Mouse (Mus musculus) neural tube, embryonic 13.5 days (tissue): ENCODE results near the gene Ptma. TPM values are rescaled to one million over a fixed set of nuclear protein-coding genes. Genes with fewer than 3 reads are reported as not detected.

Experiments used
- ATAC-seq: fragments of 200-750 bp; cut with Nextera tagmentation; 2 replicates; pipeline ENCODE4 v1.8.0; 2017; ENCODE audit warnings: low read depth, mild to moderate bottlenecking, moderate TSS enrichment, moderate library complexity
- H3K27ac ChIP-seq: fragments of 300-500 bp; sonication (generic); replicated peaks from 2 replicates; pipeline ENCODE4 v1.5.1; 2015; ENCODE audit warnings: moderate library complexity, mild to moderate bottlenecking, inconsistent platforms
- H3K27me3 ChIP-seq: fragments of 300-500 bp; sonication (generic); 2 replicates; pipeline ENCODE4 v1.6.1; 2015; ENCODE audit warnings: mild to moderate bottlenecking, inconsistent platforms
- H3K36me3 ChIP-seq: fragments of 300-500 bp; sonication (generic); 2 replicates; pipeline ENCODE4 v1.6.1; 2015; ENCODE audit warnings: mild to moderate bottlenecking, inconsistent platforms
- H3K4me1 ChIP-seq: fragments of 300-500 bp; sonication (generic); replicated peaks from 2 replicates; pipeline ENCODE4 v1.6.1; 2015; ENCODE audit warnings: inconsistent platforms
- H3K4me2 ChIP-seq: fragments of 300-500 bp; sonication (generic); 2 replicates; pipeline ENCODE4 v1.6.1; 2015; ENCODE audit warnings: inconsistent platforms, mild to moderate bottlenecking, moderate library complexity
- H3K4me3 ChIP-seq: fragments of 300-500 bp; sonication (generic); 2 replicates; pipeline ENCODE4 v1.5.1; 2015; ENCODE audit warnings: mild to moderate bottlenecking, inconsistent platforms
- H3K9ac ChIP-seq: fragments of 300-500 bp; sonication (generic); 2 replicates; pipeline ENCODE4 v1.6.1; 2015; ENCODE audit warnings: moderate library complexity, mild to moderate bottlenecking, inconsistent platforms
- H3K9me3 ChIP-seq: fragments of 300-500 bp; sonication (generic); 2 replicates; pipeline ENCODE4 v1.6.1; 2016; ENCODE audit warnings: inconsistent platforms
- WGBS: fragments of 180-500 bp; shearing (Covaris S2); methylation state at CpG from one replicate; pipeline ENCODE4 v1.1.7; 2015; 5-methylcytosine and 5-hydroxymethylcytosine counted together
- polyA plus RNA-seq: library from polyadenylated mRNA; unstranded; fragments of >200 nt; fragmentation: Nextera tagmentation; extraction: Ambion mirVana; gene quantifications from 2 replicates; pipeline ENCODE4 v1.2.1, GENCODE M21; 2015

The Ptma gene
- polyA plus RNA-seq, 1 experiment from 2014 or later: 2,347 TPM

- Histone ChIP-seq H3K9me3 (no peaks in the 10 kb centered on the region), H3K4me2 (peak overlapping the region; percentile 92), H3K27ac (peak overlapping the region; percentile 100), H3K4me1 (peaks cover 35% of the 10 kb centered on the region), H3K36me3 (peaks cover 7% of the 10 kb centered on the region), H3K27me3 (no peaks in the 10 kb centered on the region), H3K9ac (peak overlapping the region; percentile 96), H3K4me3 (peak overlapping the region; percentile 100)
- 1% methylated on average over 53 of the region's 53 CpGs for WGBS
- peak; percentile 79 for ATAC-seq
Measured at GRCm38 (mm10) chr1:86524619-86525498, 1.7 kb upstream of the Ptma start.

GRCm38 (mm10) chr1:86525499-86526115 lies 919 bp upstream of the Ptma start:
- Histone ChIP-seq H3K27me3 (no peaks in the 10 kb centered on the region), H3K36me3 (peaks cover 9% of the 10 kb centered on the region), H3K4me2 (peak overlapping the region; percentile 92), H3K27ac (peak overlapping the region; percentile 100), H3K4me3 (peak overlapping the region; percentile 100), H3K9ac (peak overlapping the region; percentile 96), H3K9me3 (no peaks in the 10 kb centered on the region), H3K4me1 (peaks cover 37% of the 10 kb centered on the region)
- ATAC-seq: peak; percentile 21
- whole genome bisulfite sequencing: under 1% methylated on average over 44 of the region's 44 CpGs

GRCm38 (mm10) chr1:86526789-86527598 lies 468 bp downstream of the Ptma start:
- H3K36me3 ChIP-seq: peaks cover 19% of the 10 kb centered on the region
- peak overlapping the region; percentile 91 for H3K4me2 ChIP-seq
- no peaks in the 10 kb centered on the region for H3K9me3 ChIP-seq
- H3K27me3 ChIP-seq: no peaks in the 10 kb centered on the region
- WGBS: under 1% methylated on average over 111 of the region's 111 CpGs
- ATAC-seq: peak; percentile 4
- peak overlapping the region; percentile 96 for H3K27ac ChIP-seq
- peaks cover 48% of the 10 kb centered on the region for H3K4me1 ChIP-seq
- peak overlapping the region; percentile 100 for H3K4me3 ChIP-seq
- peak overlapping the region; percentile 100 for H3K9ac ChIP-seq

GRCm38 (mm10) chr1:86527599-86528486 lies 1.3 kb downstream of the Ptma start:
- peak overlapping the region; percentile 96 for H3K27ac ChIP-seq
- under 1% methylated on average over 89 of the region's 89 CpGs for WGBS
- no peak for ATAC-seq

GRCm38 (mm10) chr1:86528571-86529180 lies 2.1 kb downstream of the Ptma start:
- no peak for ATAC-seq
- Histone ChIP-seq H3K4me2 (peak overlapping the region; percentile 91), H3K9me3 (no peaks in the 10 kb centered on the region), H3K27ac (peak overlapping the region; percentile 96), H3K36me3 (peaks cover 19% of the 10 kb centered on the region), H3K9ac (peak overlapping the region; percentile 100), H3K4me1 (peaks cover 48% of the 10 kb centered on the region), H3K27me3 (no peaks in the 10 kb centered on the region), H3K4me3 (peak overlapping the region; percentile 100)
- WGBS: under 1% methylated on average over 15 of the region's 15 CpGs

More at GRCm38 (mm10) chr1:86527599-86528486, 1.3 kb downstream of the Ptma start:
- H3K4me2 ChIP-seq: peak overlapping the region; percentile 91
- H3K27me3 ChIP-seq: no peaks in the 10 kb centered on the region
- H3K9me3 ChIP-seq: no peaks in the 10 kb centered on the region
- H3K4me3 ChIP-seq: peak overlapping the region; percentile 100
- H3K36me3 ChIP-seq: peaks cover 19% of the 10 kb centered on the region
- peak overlapping the region; percentile 100 for H3K9ac ChIP-seq
- H3K4me1 ChIP-seq: peaks cover 48% of the 10 kb centered on the region

GRCm38 (mm10) chr1:86529590-86529989 lies 3.1 kb downstream of the Ptma start:
- Histone ChIP-seq H3K4me2 (peak overlapping the region; percentile 91), H3K4me1 (peaks cover 40% of the 10 kb centered on the region), H3K27me3 (no peaks in the 10 kb centered on the region), H3K27ac (no peak overlapping the region), H3K4me3 (peak overlapping the region; percentile 100), H3K36me3 (peaks cover 19% of the 10 kb centered on the region), H3K9me3 (no peaks in the 10 kb centered on the region), H3K9ac (peak overlapping the region; percentile 100)
- WGBS: 42% methylated on average over 4 of the region's 4 CpGs
- ATAC-seq: no peak

- H3K9me3 ChIP-seq: no peaks in the 10 kb centered on the region
- ATAC-seq: no peak
- H3K27ac ChIP-seq: peak overlapping the region; percentile 70
- WGBS: 14% methylated on average over 4 of the region's 4 CpGs
- peaks cover 35% of the 10 kb centered on the region for H3K4me1 ChIP-seq
- H3K4me2 ChIP-seq: peak overlapping the region; percentile 38
- H3K4me3 ChIP-seq: peak overlapping the region; percentile 9
- H3K36me3 ChIP-seq: peaks cover 23% of the 10 kb centered on the region
- H3K9ac ChIP-seq: peak overlapping the region; percentile 55
- no peaks in the 10 kb centered on the region for H3K27me3 ChIP-seq
Measured at GRCm38 (mm10) chr1:86530871-86531546, 4.5 kb downstream of the Ptma start.

GRCm38 (mm10) chr1:86531547-86532321 lies 5.2 kb downstream of the Ptma start:
- Histone ChIP-seq H3K36me3 (peaks cover 25% of the 10 kb centered on the region), H3K9ac (peak overlapping the region; percentile 55), H3K27ac (peak overlapping the region; percentile 70), H3K27me3 (no peaks in the 10 kb centered on the region), H3K4me1 (peaks cover 35% of the 10 kb centered on the region), H3K4me3 (peak overlapping the region; percentile 9; the same call in 1 of the 2 replicates), H3K4me2 (peak overlapping the region; percentile 38), H3K9me3 (no peaks in the 10 kb centered on the region)
- WGBS: 4% methylated on average over 13 of the region's 13 CpGs
- ATAC-seq: peak; percentile 15

- Histone ChIP-seq H3K9ac (peak overlapping the region; percentile 55; the same call in 1 of the 2 replicates), H3K4me2 (peak overlapping the region; percentile 38), H3K36me3 (peaks cover 25% of the 10 kb centered on the region), H3K4me3 (peak overlapping the region; percentile 9; the same call in 1 of the 2 replicates), H3K27me3 (no peaks in the 10 kb centered on the region), H3K4me1 (peaks cover 35% of the 10 kb centered on the region), H3K27ac (peak overlapping the region; percentile 70), H3K9me3 (no peaks in the 10 kb centered on the region)
- WGBS: 21% methylated on average over 11 of the region's 11 CpGs
- peak; percentile 60 for ATAC-seq
Measured at GRCm38 (mm10) chr1:86532362-86533051, 6.0 kb downstream of the Ptma start.
